Mouse (Mus musculus) adrenal gland, adult 2 months (tissue): ENCODE results near the gene Ap3m1. TPM values are rescaled to one million over a fixed set of nuclear protein-coding genes. Genes with fewer than 3 reads are reported as not detected.
A peak's percentile ranks its signal among the peaks of the same experiment; 100 is the strongest.

ENCODE experiments used
- DNase-seq: peaks from one replicate; pipeline ENCODE4 v3.0.0; 2021
- polyA plus RNA-seq: library from polyadenylated mRNA; depleted of rRNA; stranded (reverse); fragments of >200 nt; gene quantifications from 2 replicates; pipeline ENCODE4 v1.2.3, GENCODE M21; 2012
- total RNA-seq, 2 experiments: library from RNA; stranded (reverse); gene quantifications; 2 replicates each; pipeline ENCODE4 v1.2.3; 2021

The Ap3m1 gene
- total and polyA plus RNA-seq, 3 experiments, result 10.3 to 109 (median 106) TPM

DNA sequence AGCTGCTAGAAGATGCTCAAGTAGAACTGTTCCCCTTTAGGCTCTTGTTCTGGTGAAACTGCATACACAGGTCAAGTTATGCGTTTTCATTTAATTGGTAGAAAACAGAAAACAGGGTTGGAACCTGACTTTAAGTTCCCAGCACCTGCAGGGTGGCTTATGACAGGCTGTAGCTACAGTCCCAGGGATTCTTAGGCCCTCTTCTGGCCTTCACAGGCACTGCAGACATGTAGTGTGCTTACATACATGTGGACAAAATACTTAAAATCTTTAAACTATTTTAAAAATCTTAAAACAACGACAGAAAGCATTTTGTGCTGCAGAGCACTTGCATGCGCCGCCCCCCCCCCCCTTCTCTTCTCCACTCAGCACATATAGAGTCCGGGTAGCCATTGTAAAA is 17.3 kb upstream of the Ap3m1 start:
- DNase-seq, result no peak

- no peak for DNase-seq
These were observed 13.3 kb upstream of the Ap3m1 start for GRCm38 (mm10) chr14:21065490-21066162.

DNA sequence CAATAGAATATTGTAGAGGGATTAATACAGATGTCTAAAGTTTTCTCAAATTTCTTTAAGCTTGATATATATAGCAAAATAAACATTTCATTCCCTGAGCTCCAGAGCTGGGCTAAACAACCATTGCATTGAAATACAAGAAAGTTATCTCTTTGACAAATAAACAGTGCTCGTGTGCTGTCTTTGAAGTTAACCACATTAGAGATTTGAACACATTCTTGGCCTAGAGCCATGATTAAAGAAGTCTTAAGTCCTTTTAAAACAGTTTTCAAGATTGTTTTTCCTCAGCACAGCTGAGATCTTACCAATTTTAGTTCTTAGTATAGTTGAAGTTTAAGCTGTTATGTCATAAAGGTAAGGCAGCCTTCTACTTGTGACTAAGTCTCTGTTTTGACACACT is 12.0 kb upstream of the Ap3m1 start:
- no peak for DNase-seq

DNA sequence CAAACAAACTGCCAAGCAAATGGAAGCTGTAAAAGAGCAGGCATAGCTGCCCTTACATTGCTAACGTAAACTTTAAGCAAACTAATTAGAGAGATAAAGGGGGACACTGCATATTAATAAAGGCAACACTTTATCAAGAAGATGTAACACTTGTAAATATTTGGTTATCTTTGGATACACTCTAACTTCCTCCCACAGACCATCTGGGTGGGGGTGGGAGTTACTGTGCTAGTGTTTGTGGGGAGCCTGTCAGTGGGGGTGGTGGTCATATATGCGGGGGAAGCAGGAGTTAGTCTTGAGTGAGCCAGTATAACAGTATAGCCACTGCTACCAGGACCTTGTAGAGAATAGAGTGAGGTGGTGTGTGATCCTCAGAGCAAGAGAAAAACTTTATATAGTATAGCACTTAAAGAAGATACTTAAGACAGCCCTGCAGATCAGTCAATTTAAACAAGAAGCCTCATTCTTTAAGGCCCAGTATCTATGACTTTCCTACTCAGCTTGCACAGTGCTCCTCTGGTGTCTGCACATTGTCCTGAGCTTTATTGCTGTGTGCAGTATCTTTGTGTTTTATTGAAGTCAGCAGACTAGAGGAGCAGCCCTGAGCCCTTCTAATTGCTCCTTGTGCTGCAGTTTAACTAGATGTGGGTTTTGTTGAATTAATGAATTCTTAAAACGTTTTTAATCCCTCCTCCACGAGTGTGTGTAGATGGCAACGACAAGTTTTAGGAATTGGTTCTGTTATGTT is 10.6 kb upstream of the Ap3m1 start:
- no peak for DNase-seq

DNA sequence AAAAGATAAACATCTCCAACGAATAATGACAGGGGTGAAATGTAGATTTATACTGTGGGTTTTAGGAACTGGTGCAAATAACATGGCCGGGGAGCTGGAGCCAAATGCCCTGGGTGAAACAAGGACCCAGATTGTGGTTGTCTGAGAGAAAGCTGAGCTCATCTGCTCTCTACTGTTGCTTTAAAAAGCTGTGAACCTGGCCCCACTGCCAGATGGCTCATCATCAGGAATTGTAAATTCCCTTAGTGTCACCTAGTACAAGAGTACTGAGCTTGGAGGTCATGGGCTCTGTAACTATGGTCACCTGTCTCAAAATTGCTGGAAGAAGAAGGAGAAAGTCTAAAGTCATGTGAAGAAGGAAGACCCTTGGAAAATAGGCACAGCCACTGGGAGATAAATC is 6.7 kb upstream of the Ap3m1 start:
- no peak for DNase-seq

DNA sequence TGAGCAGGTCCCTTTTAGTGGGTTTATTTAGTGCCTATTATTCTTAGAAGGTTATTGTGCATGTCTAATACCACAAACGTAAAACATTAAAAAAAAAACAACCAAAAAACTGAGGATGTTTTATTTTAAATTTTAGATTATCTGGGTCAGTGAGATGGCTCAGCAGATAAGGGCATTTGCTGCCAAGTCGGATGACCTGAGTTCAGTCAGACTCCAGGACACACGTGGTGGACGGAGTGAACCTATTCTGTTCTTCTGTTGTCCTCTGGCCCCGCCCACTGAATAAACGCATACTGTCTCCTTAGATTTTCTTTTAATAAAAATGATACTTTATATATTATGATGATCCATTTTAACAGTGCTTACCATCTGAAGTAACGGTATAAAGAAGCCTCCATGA is 1.3 kb upstream of the Ap3m1 start:
- peak; percentile 22 for DNase-seq

GRCm38 (mm10) chr14:21053151-21053550 is 843 bp upstream of the Ap3m1 start:
- no peak for DNase-seq

- DNase-seq, result no peak
These were observed 448 bp upstream of the Ap3m1 start for GRCm38 (mm10) chr14:21052781-21053130.

- no peak for DNase-seq
These were observed 762 bp downstream of the Ap3m1 start for GRCm38 (mm10) chr14:21051380-21052111.

DNA sequence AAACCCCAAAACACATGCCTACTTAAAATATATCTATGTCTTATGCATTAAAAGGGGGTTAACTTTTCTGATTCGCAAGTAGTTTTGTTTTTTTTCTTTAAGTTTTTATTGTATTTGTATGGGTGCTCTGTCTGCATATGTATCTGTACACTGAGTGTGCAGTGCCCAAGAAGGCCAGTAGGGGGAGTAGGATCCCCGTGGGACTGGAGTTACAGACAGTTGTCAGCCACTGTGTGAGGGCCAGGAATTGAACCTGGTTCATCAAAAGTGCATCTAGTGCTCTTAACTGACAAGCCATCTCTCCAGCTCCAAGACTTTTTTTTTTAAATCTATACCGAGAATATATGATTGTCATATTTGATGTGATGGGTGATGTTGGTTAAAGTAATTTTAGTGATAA is 1.6 kb downstream of the Ap3m1 start:
- DNase-seq, result no peak

DNA sequence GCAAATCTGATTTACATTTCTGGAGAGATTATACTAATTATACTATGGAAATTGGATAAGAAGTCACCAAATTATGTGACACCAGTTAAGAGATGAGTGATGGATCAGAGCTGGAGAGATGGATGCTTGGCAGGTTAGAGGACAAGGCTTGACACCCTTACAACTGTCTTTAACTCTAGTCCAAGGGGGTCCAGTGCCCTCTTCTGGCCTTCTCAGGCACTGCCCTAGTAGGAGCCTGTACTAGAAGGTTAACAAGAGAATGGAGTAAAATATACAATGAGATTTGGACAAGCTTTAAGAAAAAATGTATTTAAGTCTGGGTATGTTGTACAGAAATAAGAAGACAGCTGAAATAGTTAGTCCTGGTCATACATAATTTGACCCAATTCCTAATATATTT is 3.4 kb downstream of the Ap3m1 start:
- peak; percentile 61 for DNase-seq

DNA sequence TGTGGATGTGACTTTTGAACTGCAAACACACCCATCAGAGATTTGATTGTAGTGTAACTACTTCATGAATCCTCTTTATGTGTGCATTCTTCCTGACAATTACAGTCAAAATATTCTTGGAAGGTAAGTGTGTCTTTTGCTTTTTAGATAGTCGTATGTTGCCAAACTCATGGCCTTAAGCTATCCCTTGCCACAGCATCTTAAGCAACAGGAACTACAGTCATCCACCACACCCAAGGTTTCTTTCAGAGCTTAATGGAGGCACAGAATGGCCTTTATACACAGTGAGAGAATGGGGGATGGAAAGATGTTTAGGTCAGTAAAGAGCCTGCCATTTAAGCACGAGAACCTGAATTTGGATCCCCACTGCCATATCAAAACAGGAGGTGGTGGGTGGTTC is 4.5 kb downstream of the Ap3m1 start:
- DNase-seq, result no peak

GRCm38 (mm10) chr14:21039623-21040022 is 12.7 kb downstream of the Ap3m1 start:
- DNase-seq, result no peak

GRCm38 (mm10) chr14:21039077-21039476 is 13.2 kb downstream of the Ap3m1 start:
- DNase-seq, result peak; percentile 33

GRCm38 (mm10) chr14:21034791-21035190 is 17.5 kb downstream of the Ap3m1 start:
- DNase-seq, result no peak

DNA sequence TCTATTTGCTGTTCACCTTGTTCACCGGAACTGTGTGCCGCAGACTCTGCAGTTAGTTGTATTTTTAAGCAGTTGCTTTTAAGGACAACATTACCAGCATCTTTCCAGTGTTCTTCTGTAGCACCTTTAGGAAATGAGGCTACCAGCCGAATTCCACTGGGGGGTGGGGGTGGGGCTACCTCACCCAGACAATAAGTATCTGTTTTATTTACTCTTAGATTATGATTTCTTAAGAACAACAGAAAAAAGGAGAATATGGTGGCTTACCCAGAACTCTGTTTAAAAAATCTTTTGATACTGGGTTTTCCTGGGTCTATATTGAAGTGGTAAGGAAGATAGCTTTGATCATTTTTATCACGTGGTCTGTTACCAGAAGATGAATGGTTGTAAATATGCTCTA is 18.0 kb downstream of the Ap3m1 start:
- DNase-seq, result no peak

GRCm38 (mm10) chr14:21031783-21032511 is 20.4 kb downstream of the Ap3m1 start:
- DNase-seq, result peak; percentile 67

DNA sequence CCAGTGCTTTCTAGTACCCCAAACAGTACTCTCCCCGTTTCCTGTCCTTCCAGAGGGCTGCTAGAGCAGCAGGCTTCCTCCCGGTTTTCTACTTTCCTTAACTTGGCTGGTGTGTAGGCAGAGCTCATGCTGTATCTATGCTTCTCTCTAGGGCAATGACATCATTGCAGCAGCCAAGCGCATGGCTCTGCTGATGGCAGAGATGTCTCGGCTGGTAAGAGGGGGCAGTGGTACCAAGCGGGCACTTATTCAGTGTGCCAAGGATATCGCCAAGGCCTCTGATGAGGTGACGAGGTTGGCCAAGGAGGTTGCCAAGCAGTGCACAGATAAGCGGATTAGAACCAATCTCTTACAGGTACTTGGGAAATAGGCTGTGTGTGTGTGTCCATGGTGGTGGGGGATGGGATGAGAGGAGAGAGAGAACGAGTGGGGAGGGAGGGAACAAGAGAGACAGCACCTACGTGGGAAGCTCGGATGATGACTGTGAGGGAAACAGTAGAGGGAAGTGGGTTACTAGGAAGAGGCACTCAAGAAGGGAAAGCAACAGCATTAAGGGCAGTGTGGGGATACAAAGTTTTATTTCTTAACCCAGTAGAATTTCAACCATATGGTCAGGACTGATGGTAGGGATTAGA is 23.2 kb downstream of the Ap3m1 start:
- peak; percentile 31 for DNase-seq

- DNase-seq, result no peak
These were observed 24.8 kb downstream of the Ap3m1 start for GRCm38 (mm10) chr14:21027542-21027941.

- DNase-seq, result no peak
These were observed 31.9 kb downstream of the Ap3m1 start for GRCm38 (mm10) chr14:21020435-21020834.

GRCm38 (mm10) chr14:21018977-21019376 is 33.3 kb downstream of the Ap3m1 start:
- no peak for DNase-seq

DNA sequence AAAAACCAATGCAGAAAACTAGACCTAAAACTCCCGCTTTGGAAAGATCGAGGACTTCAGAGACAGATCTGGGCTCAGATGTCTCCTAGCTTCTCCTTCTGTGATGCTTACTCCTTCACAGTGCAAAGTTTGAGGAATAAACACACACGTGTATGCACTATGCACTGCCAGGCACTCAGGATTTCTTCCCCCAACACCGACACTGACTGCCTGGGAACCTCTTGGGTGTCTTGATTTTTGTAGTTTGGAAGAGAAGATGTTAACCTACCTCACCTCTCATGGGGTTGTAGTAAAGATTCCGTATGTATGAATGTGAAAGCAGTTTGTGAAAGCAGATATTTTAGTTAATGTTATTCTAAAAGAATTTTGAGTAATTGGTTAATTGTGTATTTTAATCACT is 34.4 kb downstream of the Ap3m1 start:
- no peak for DNase-seq
